Mouse (Mus musculus) kidney, postnatal 10 days (tissue): ENCODE measurements at regions not wholly inside any gene's neighbourhood (a gene's known extent, or its start where the extent isn't known, plus 50 kb on each side); places are given as distances from the start of the nearest gene placed in this dataset.

Source experiments
- DNase-seq: peaks from one replicate; pipeline ENCODE4 v3.0.0; 2021; ENCODE audit warnings: mixed read lengths

- no peak for DNase-seq
Observed at GRCm38 (mm10) chr10:37368997-37369679, 230.4 kb upstream of the Marcks start.

- no peak for DNase-seq
Observed at GRCm38 (mm10) chr10:37367796-37368195, 229.1 kb upstream of the Marcks start.

GRCm38 (mm10) chr10:37364506-37364905 lies 225.8 kb upstream of the Marcks start:
- DNase-seq, result no peak

GRCm38 (mm10) chr10:37360985-37361384 lies 222.3 kb upstream of the Marcks start:
- no peak for DNase-seq

GRCm38 (mm10) chr10:37358900-37359299 lies 220.2 kb upstream of the Marcks start:
- DNase-seq, result no peak

- DNase-seq, result peak; percentile 17
Observed at GRCm38 (mm10) chr10:37358334-37358733, 219.6 kb upstream of the Marcks start.

- DNase-seq, result peak; percentile 21
Observed at GRCm38 (mm10) chr10:37357304-37358060, 218.8 kb upstream of the Marcks start.

- DNase-seq, result no peak
Observed at GRCm38 (mm10) chr10:37349261-37349660, 210.5 kb upstream of the Marcks start.

GRCm38 (mm10) chr10:37348416-37348815 lies 209.7 kb upstream of the Marcks start:
- DNase-seq, result no peak

- DNase-seq, result no peak
Observed at GRCm38 (mm10) chr10:37347661-37348060, 208.9 kb upstream of the Marcks start.

- DNase-seq, result peak; percentile 37
Observed at GRCm38 (mm10) chr10:37342675-37343074, 204.0 kb upstream of the Marcks start.

GRCm38 (mm10) chr10:37339658-37340057 lies 200.9 kb upstream of the Marcks start:
- DNase-seq, result no peak

GRCm38 (mm10) chr10:37338073-37338912 lies 199.6 kb upstream of the Marcks start:
- DNase-seq, result no peak

- peak; percentile 40 for DNase-seq
Observed at GRCm38 (mm10) chr10:37337172-37337620, 198.5 kb upstream of the Marcks start.

- no peak for DNase-seq
Observed at GRCm38 (mm10) chr10:37335148-37335547, 196.4 kb upstream of the Marcks start.

GRCm38 (mm10) chr10:37326168-37326534 lies 187.4 kb upstream of the Marcks start:
- no peak for DNase-seq

- DNase-seq, result no peak
Observed at GRCm38 (mm10) chr10:37325514-37326167, 186.9 kb upstream of the Marcks start.

- no peak for DNase-seq
Observed at GRCm38 (mm10) chr10:37323689-37324088, 185.0 kb upstream of the Marcks start.

GRCm38 (mm10) chr10:37322809-37323208 lies 184.1 kb upstream of the Marcks start:
- no peak for DNase-seq

- DNase-seq, result no peak
Observed at GRCm38 (mm10) chr10:37322310-37322709, 183.6 kb upstream of the Marcks start.

- no peak for DNase-seq
Observed at GRCm38 (mm10) chr10:37321171-37321570, 182.5 kb upstream of the Marcks start.

GRCm38 (mm10) chr10:37319746-37320430 lies 181.2 kb upstream of the Marcks start:
- no peak for DNase-seq
